Mouse (Mus musculus) thymus, adult 2 months (tissue): Measurements from ENCODE around the gene Rbm17. TPM values are rescaled to one million over a fixed set of nuclear protein-coding genes. Genes with fewer than 3 reads are reported as not detected.
"Not testable (repeated sequence)": the region's sequence is repeated elsewhere in the genome, so short reads cannot be mapped to it uniquely, and the experiment has no call there.

Experiments
- DNase-seq: peaks from one replicate; pipeline ENCODE4 v3.0.0; 2021
- H3K27ac ChIP-seq: fragments of 200-500 bp; 2 replicates; pipeline ENCODE4 v1.5.1; 2012; ENCODE audit warnings: low read length, control low read depth; ENCODE audit not compliant: control insufficient read depth, insufficient read depth
- H3K27me3 ChIP-seq: fragments of 200-500 bp; 2 replicates; pipeline ENCODE4 v1.6.1; 2012; ENCODE audit warnings: mild to moderate bottlenecking, low read length, moderate library complexity, mixed read lengths; ENCODE audit not compliant: control insufficient read depth, insufficient read depth
- H3K36me3 ChIP-seq: fragments of 200-500 bp; 2 replicates; pipeline ENCODE4 v1.6.1; 2012; ENCODE audit warnings: mild to moderate bottlenecking, low read length, moderate library complexity; ENCODE audit not compliant: control insufficient read depth, insufficient read depth
- H3K4me1 ChIP-seq: fragments of 200-500 bp; replicated peaks from 2 replicates; pipeline ENCODE4 v1.6.1; 2012; ENCODE audit warnings: low read length; ENCODE audit not compliant: control insufficient read depth, insufficient read depth
- H3K4me3 ChIP-seq: fragments of 200-500 bp; 2 replicates; pipeline ENCODE4 v1.5.1; 2012; ENCODE audit warnings: mild to moderate bottlenecking, low read length, control low read depth, moderate library complexity; ENCODE audit not compliant: control insufficient read depth, insufficient read depth
- CTCF ChIP-seq: fragments of 200-500 bp; IDR thresholded peaks from 2 replicates; pipeline ENCODE4 v1.5.1; 2012; ENCODE audit warnings: mild to moderate bottlenecking, control low read depth, low read length, moderate library complexity, borderline replicate concordance; ENCODE audit not compliant: control insufficient read depth, poor library complexity, insufficient read depth; ENCODE audit errors: extremely low read depth
- POLR2A ChIP-seq: fragments of 200-500 bp; IDR thresholded peaks from 2 replicates; pipeline ENCODE4 v1.6.1; 2012; ENCODE audit warnings: mild to moderate bottlenecking, low read length, control low read depth, moderate library complexity; ENCODE audit not compliant: control insufficient read depth, poor library complexity, insufficient read depth; ENCODE audit errors: extremely low read depth
- WGBS: fragments of 180-500 bp; shearing (Covaris S2); methylation state at CpG from one replicate; pipeline ENCODE4 v1.1.7; 2018; 5-methylcytosine and 5-hydroxymethylcytosine counted together
- polyA plus RNA-seq: library from polyadenylated mRNA; depleted of rRNA; stranded (reverse); fragments of >200 nt; gene quantifications from 2 replicates; pipeline ENCODE4 v1.2.3, GENCODE M21; 2012

The Rbm17 gene
- polyA plus RNA-seq, 1 experiment = 84.8 TPM

DNA sequence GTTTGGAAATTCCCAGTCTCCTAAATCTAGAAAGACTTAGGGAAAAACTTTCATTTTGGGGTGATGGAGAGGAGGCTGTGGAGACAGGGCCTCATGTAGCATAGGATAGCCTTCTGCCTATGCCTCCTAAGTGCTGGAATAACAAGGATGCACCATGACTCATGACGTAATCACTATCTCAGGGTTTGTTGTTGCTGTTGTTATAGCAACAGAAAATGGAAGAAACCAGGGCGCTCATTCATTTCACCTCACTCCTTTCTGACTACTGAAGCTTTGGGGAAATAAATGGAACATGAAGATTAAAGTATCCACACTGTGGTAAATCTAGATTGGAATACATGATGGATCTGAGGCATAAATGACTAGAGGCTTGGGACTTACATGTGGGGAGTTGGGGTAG is 19.8 kb upstream of the Rbm17 start:
- Histone ChIP-seq H3K27ac (no peak overlapping the region), H3K4me3 (no peak overlapping the region), H3K36me3 (no peaks in the 10 kb centered on the region), H3K27me3 (no peaks in the 10 kb centered on the region), H3K4me1 (peaks cover 20% of the 10 kb centered on the region)
- 94% methylated on average over 2 of the region's 2 CpGs for WGBS
- TF ChIP-seq CTCF = no peak
- TF ChIP-seq POLR2A = no peak
- no peak for DNase-seq

DNA sequence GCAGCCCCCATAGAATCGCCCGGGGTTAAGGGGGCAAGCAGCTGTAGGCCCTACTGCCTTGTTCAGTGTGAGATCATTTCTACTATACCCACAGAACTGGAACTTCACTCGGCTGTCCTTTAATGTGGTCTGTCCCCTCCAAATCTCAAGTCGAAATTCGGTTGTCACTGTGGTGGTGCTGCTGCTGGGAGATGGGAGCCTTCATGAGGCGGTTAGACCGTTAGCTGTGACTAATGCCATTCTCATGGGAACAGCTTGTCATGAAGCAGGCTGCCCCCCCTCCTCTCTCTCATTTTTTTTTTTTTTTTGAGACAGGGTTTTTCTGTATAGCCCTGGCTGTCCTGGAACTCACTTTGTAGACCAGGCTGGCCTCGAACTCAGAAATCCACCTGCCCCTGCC is 19.2 kb upstream of the Rbm17 start:
- Histone ChIP-seq H3K4me3 (no peak overlapping the region), H3K36me3 (no peaks in the 10 kb centered on the region), H3K27me3 (no peaks in the 10 kb centered on the region), H3K27ac (no peak overlapping the region), H3K4me1 (peaks cover 25% of the 10 kb centered on the region)
- TF ChIP-seq POLR2A (no peak), CTCF (no peak)
- WGBS = 8% methylated on average over 8 of the region's 8 CpGs
- DNase-seq = no peak

DNA sequence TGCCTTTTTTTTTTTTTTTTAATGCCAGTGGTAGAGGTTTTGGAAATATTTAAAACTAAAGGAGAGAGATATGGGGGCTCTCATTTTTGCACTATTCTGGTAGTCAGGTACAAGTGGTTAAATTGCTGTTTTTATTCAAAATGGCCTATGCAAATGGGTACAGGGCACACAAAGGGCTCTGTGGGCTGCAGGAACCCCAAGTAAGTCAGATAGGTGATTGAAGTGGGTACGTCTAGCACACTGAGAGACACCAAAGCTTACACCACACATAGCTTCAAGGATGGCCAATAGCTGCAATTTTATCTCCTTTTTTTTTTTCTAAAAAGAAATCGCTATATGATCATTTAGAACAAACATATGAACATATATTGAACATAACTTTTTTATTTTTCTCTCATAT is 15.6 kb upstream of the Rbm17 start:
- Histone ChIP-seq H3K4me1 (peaks cover 27% of the 10 kb centered on the region), H3K27me3 (no peaks in the 10 kb centered on the region), H3K36me3 (no peaks in the 10 kb centered on the region), H3K4me3 (no peak overlapping the region), H3K27ac (no peak overlapping the region)
- TF ChIP-seq CTCF = no peak
- TF ChIP-seq POLR2A = no peak
- no peak for DNase-seq
- 15% methylated on average over 2 of the region's 2 CpGs for WGBS

DNA sequence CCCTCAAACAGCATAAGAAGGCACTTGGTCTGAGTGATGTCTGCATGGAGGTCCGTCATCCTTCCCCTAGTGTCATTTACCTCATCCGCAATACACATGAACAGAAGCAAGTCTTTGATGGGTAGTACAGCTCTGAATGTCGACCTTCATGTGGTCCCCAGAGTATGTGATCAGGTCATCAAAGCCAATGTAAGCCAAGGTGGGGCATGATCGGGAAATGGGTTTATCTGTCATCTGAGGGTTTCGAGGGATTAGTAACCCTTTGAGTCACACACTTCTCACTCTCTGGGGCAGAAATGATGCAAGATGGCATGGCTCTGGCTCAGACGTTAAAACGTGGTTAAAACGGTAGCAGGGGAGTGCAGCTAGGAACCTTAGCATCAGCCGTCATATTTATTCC is 12.9 kb upstream of the Rbm17 start:
- Histone ChIP-seq H3K27me3 (no peaks in the 10 kb centered on the region), H3K27ac (no peak overlapping the region), H3K4me1 (peaks cover 26% of the 10 kb centered on the region), H3K4me3 (no peak overlapping the region), H3K36me3 (no peaks in the 10 kb centered on the region)
- no peak for DNase-seq
- WGBS = 31% methylated on average over 9 of the region's 9 CpGs
- TF ChIP-seq CTCF (no peak), POLR2A (no peak)

DNA sequence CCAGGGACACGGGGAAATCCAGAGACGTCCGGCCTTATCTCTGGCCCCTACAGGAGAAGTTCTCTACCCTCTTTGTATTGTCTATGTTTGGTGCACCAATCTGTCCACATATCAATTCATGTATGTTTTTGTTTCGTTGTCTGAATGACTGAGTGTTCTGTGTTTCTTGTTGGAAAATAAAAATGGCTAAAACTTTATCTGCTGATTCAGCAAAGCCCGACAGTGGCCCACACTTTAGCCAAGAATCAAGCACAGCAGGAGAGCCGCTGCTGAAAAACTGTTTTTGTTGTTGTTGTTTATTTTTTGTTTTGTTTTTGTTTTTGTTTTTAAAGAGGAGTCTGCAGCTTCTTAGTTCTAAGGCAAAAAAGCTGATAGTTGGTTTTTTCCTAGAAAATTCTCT is 9.0 kb upstream of the Rbm17 start:
- not testable (repeated sequence) for H3K4me3 ChIP-seq, H3K36me3 ChIP-seq, H3K27ac ChIP-seq, DNase-seq, H3K27me3 ChIP-seq
- 96% methylated on average over 6 of the region's 6 CpGs for WGBS
- peaks cover 12% of the 10 kb centered on the region; the same call in 1 of the 2 replicates for H3K4me1 ChIP-seq

DNA sequence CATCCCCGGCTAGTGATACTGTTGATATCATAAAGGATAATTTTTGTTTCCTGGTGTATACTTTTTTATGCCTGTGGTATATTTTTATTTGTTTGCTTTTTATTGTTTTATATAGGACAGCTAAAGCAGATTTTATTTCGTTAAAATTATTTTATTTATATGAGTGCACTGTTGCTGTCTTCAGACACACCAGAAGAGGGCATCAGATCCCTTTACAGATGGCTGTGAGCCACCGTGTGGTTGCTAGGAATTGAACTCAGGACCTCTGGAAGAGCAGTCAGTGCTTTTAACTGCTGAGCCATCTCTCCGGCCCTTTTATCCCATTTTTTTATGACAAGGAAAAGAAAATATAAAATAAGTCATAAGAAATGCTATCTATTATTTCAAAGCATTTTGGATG is 2.8 kb upstream of the Rbm17 start:
- WGBS = 78% methylated on average over 4 of the region's 4 CpGs
- H3K36me3 ChIP-seq, H3K4me3 ChIP-seq, DNase-seq, H3K27ac ChIP-seq, H3K27me3 ChIP-seq: not testable (repeated sequence)
- H3K4me1 ChIP-seq = peaks cover 18% of the 10 kb centered on the region

DNA sequence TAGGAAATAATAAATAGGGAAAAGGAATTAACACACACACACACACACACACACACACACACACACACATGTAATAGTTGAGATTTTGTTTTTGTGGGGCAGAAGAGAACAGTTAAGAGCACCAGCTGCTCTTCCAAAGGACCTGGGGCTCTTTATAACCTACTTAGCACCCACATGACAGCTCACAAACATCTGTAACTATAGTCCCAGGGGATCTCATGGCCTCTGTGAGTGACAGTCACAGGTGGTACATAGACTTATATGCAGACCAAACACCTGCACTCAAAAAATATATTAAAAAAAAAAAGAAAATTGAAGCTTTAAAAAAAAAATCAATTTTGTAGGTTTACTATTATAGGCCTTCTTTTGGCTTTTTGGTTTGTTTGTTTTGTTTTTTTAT is 958 bp upstream of the Rbm17 start:
- Histone ChIP-seq H3K27ac (peak overlapping the region; percentile 75; the same call in 1 of the 2 replicates), H3K4me1 (peaks cover 18% of the 10 kb centered on the region), H3K27me3 (no peaks in the 10 kb centered on the region), H3K4me3 (no peak overlapping the region), H3K36me3 (peaks cover 7% of the 10 kb centered on the region)
- no peak for TF ChIP-seq CTCF
- TF ChIP-seq POLR2A = no peak
- peak; percentile 22 for DNase-seq
